Mouse (Mus musculus) olfactory bulb, adult 2 months (tissue): ENCODE results near the gene Pip5k1b. TPM values are rescaled to one million over a fixed set of nuclear protein-coding genes. Genes with fewer than 3 reads are reported as not detected.

ENCODE experiments used
- H3K27ac ChIP-seq: fragments of 200-500 bp; 2 replicates; pipeline ENCODE4 v1.5.1; 2012; ENCODE audit warnings: low read depth, low read length; ENCODE audit not compliant: insufficient read depth
- H3K4me1 ChIP-seq: fragments of 200-500 bp; 2 replicates; pipeline ENCODE4 v1.6.1; 2012; ENCODE audit warnings: low read length; ENCODE audit not compliant: control insufficient read depth, insufficient read depth
- H3K4me3 ChIP-seq: fragments of 200-500 bp; 2 replicates; pipeline ENCODE4 v1.5.1; 2012; ENCODE audit warnings: mild to moderate bottlenecking, low read depth, low read length, moderate library complexity; ENCODE audit not compliant: insufficient read depth
- CTCF ChIP-seq: fragments of 200-500 bp; IDR thresholded peaks from 2 replicates; pipeline ENCODE4 v1.5.1; 2012; ENCODE audit warnings: low read depth, mild to moderate bottlenecking, low read length, moderate library complexity; ENCODE audit not compliant: insufficient read depth
- POLR2A ChIP-seq: fragments of 200-500 bp; IDR thresholded peaks from 2 replicates; pipeline ENCODE4 v1.6.1; 2012; ENCODE audit warnings: mild to moderate bottlenecking, low read depth, low read length, moderate library complexity; ENCODE audit not compliant: insufficient read depth
- WGBS: fragments of 180-500 bp; shearing (Covaris S2); methylation state at CpG from one replicate; pipeline ENCODE4 v1.1.7; 2018; 5-methylcytosine and 5-hydroxymethylcytosine counted together
- polyA plus RNA-seq: library from polyadenylated mRNA; stranded (reverse); fragments of >200 nt; gene quantifications from 2 replicates; pipeline ENCODE4 v1.2.4, GENCODE M21; 2012; ENCODE audit warnings: low replicate concordance; ENCODE audit not compliant: missing spikeins, insufficient read depth, insufficient read length

The Pip5k1b gene
- polyA plus RNA-seq, 1 experiment, result not detected

DNA sequence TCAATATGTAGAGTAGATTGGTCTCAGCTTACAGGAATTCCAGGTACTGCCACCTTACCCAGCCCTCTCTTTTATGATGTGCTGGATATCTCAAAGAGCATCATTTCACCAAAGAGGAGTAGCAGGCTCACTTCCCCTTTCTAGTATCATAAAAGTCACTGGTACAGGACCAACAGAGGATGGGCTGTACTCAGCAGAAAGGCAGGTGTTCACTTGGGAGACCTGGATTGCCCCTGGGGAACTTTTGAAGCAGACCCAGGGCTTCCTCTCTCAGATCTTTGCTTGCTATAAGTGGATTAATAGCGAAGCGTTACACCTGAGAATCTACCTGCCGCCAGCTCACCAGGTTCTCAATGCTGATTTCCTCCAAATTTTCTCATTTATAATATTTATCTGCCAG, 127.7 kb downstream of the Pip5k1b start:
- H3K4me1 ChIP-seq, result no peaks in the 10 kb centered on the region
- no peak for TF ChIP-seq CTCF
- no peak for TF ChIP-seq POLR2A
- H3K4me3 ChIP-seq, result no peak overlapping the region
- WGBS, result 98% methylated on average over 3 of the region's 3 CpGs
- no peak overlapping the region for H3K27ac ChIP-seq

DNA sequence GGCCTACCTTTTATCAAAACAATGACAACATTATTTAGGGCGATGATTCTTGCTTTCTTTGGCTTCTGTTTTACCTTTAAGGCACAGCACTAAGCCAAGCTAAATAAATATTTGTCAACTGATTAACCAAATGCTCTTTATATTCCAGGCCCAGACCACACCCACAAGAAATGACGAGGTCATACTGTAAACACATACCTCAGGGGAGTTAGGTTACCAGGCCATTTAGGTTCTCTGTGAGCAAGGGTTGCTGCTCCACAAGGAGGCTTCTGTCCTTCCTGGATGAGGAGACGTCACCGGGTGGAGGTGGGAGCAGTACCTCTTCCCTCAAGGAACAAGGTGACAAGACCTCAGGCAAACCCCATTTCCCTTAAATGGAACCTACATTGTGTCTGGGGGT, 128.4 kb downstream of the Pip5k1b start:
- WGBS, result 83% methylated on average over 4 of the region's 4 CpGs
- no peak overlapping the region for H3K27ac ChIP-seq
- no peak overlapping the region for H3K4me3 ChIP-seq
- H3K4me1 ChIP-seq, result no peaks in the 10 kb centered on the region
- TF ChIP-seq POLR2A, result no peak
- TF ChIP-seq CTCF, result no peak

DNA sequence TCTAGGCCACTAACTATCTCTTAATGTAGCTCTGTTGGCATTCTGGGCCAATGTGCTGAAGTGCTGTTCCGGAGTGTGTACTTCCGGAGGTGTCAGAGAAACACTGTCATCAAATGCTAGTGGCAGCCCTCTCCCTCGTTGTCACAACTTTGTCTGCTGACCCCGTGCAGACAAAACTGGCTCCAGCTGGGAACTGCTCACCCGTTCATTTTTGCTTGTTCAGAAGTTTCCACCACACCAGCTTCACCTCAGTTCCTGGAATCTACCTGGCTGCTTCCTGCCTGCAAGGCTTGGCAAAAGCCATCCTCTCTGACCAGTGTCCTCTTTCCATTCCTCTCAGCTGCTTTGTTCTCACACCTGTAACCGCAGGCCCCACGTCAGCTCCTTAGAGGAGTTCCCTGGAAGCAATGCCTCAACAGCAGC, 128.9 kb downstream of the Pip5k1b start:
- no peak overlapping the region for H3K27ac ChIP-seq
- 88% methylated on average over 7 of the region's 7 CpGs for WGBS
- TF ChIP-seq POLR2A (no peak), CTCF (no peak)
- H3K4me3 ChIP-seq, result no peak overlapping the region
- no peaks in the 10 kb centered on the region for H3K4me1 ChIP-seq

DNA sequence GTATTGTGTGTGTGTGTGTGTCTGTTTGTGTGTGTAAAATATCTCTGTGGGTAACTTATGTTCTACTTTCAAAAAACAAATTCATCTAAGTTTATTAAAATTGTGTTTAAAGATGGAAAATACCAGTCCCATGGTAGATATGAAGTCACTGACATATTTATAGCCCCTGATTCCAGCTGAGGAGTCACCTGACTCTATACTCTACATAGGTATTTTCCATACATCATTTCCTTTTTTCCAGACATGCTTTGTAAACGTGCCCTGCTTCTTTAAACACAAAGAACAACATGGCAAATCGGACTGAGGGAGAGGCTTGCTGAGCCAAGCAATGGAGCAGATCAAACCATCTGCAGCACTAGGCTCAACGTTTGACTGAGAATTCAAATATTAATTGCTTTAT, 137.6 kb downstream of the Pip5k1b start:
- H3K27ac ChIP-seq, result no peak overlapping the region
- WGBS, result 71% methylated on average over 3 of the region's 3 CpGs

DNA sequence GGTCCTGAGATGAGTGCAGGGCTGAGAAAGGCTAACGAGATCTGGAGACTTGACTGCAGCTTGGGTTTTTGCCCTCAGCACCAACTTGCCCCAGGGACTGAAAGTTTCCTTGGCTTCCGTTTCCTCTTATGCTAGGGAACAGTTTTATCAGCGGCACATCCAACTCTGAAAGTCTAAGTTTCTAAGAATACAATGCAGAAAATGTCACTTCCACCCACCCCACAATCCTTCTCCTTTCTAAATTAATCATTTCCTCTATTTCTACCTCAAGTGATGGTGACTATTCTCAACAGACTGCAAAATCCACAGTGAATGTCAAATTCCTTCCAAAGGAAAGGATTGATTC, 138.0 kb downstream of the Pip5k1b start:
- TF ChIP-seq POLR2A (no peak), CTCF (no peak)
- Histone ChIP-seq H3K4me1 (peaks cover 3% of the 10 kb centered on the region; the same call in 1 of the 2 replicates), H3K27ac (no peak overlapping the region), H3K4me3 (no peak overlapping the region)
- 75% methylated on average over 3 of the region's 3 CpGs for WGBS

More for the DNA sequence above, 137.6 kb downstream of the Pip5k1b start:
- Histone ChIP-seq H3K4me3 (no peak overlapping the region), H3K4me1 (peaks cover 3% of the 10 kb centered on the region; the same call in 1 of the 2 replicates)
- TF ChIP-seq CTCF, result no peak
- no peak for TF ChIP-seq POLR2A

DNA sequence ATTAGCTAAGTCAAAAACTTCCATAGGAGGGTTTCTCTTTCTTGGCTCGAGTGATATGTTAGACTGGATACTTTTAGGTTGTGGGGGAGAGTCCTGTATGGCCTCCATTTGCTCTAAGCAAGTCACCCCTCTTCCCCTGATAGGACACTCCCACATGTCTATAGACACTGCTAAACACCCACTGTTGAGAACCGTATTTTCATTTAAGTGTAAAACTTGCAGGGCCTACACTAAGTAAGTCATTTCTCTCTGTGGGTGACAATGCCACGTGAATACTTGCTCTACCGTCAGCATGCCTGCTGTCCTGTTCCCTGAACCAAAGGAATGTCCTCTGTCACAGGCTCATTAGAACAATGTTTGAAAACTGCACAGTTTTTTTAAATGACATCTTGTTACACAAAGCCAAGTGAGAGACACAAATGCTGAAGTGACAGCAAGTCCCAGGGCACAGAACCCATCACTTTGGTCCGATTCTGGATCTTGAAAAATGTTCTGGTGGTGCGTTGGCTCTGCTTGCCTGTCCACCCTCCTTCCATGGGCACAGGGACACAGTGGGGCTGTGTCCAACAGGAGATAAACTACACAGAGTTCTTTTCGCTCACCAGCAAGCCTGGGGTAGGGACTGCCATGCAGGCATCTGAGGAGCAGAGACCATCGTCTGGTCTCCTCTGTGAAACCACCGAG, 138.6 kb downstream of the Pip5k1b start:
- Histone ChIP-seq H3K27ac (no peak overlapping the region), H3K4me3 (no peak overlapping the region), H3K4me1 (peaks cover 3% of the 10 kb centered on the region; the same call in 1 of the 2 replicates)
- 87% methylated on average over 9 of the region's 9 CpGs for WGBS
- no peak for TF ChIP-seq CTCF
- no peak for TF ChIP-seq POLR2A

DNA sequence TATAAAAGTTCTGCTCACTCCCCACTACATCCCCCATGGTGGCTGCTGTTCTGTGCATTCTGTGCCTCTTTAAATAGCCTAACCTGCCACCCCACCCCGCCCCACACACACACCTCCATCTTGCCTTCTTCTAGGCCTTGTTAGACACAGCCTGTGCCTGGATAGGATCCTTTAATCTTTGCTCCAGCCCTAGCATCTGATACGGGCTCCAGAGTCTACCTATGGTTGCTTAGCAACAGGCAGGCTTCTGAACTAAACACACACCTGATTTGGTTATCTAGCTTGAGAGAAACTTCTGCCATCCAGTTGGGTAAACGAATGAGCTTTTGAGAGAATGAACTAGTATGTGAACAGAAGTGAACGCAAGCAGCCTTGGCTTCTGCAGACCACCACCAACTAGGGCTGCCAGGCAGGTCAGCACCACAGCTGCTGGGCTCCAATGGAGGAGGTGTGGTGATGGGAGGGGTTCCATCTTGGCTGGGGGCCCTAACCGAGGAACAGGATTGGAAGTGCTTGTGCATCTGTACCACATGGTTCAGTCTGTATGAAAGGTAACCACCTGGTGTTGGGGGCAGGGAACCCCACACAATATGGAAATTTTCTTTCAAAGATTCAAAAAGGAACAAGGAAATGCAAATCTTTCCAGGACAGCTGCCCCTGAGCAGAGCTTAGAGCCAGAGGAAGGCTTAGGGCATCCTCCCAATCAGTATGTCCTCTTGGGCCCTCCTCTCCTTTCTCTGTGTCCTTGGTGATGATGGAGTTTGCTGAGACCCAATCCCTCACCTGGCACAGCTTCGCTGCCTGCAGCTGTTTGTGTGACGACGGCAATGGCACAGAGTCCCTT, 139.7 kb downstream of the Pip5k1b start:
- 74% methylated on average over 8 of the region's 8 CpGs for WGBS
- H3K4me3 ChIP-seq, result no peak overlapping the region
- no peak overlapping the region for H3K27ac ChIP-seq
- TF ChIP-seq CTCF (no peak), POLR2A (no peak)
- peaks cover 3% of the 10 kb centered on the region; the same call in 1 of the 2 replicates for H3K4me1 ChIP-seq

DNA sequence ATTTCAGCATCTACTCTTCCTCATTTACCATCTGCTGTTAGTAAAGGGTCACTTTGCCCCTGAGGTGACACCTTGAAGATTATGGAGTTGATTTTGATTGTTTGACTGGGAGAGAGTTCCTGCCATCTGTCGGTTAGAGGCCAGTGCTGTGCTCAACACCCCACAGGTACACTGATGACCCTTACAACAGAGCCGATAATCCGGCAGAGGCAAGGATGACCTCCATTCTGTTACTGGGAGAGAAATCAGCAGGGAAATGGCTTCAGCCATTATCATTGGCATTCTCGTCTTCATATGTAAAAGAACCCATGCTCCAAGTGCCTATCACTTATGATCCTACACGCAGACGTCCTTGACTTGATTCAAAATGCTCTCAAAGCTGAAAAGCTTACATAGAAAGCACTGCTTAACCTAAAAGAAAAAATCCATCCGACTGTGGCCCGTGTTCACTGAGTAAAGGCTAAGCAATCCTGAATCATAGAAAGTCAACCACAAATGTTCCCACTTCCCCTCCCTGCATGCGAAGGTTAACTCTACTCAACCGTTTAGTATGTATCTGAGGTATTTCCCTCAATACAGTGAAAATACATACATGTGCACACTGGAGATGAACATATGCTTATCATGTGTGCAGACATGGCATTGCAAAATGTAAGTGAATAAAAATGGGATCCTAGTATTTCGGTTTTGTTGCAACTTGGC, 146.7 kb downstream of the Pip5k1b start:
- no peak overlapping the region for H3K27ac ChIP-seq
- no peak overlapping the region for H3K4me3 ChIP-seq
- TF ChIP-seq CTCF (no peak), POLR2A (no peak)
- no peaks in the 10 kb centered on the region for H3K4me1 ChIP-seq
- WGBS, result 91% methylated on average over 11 of the region's 11 CpGs

DNA sequence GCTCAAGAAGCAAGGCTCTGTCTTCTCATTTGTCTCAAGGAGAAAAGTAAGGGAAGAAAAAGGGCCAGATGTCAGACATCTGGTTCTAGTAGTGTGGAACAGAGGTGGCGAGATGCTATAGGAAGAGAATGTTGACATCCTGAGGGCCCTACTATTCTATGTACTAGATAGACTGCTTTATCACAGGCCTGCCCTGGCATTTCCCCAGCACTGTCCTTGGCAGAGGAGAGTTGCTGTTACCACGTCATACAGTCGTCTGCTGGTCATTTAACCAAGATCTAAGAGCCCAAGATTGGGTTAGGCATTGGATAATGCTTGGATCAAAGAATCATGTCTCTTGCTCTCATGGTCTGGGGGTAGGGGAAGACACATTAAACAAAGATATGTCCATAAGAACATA, 151.0 kb downstream of the Pip5k1b start:
- WGBS, result 93% methylated on average over 3 of the region's 3 CpGs
- H3K27ac ChIP-seq, result no peak overlapping the region
- TF ChIP-seq CTCF (no peak), POLR2A (no peak)

DNA sequence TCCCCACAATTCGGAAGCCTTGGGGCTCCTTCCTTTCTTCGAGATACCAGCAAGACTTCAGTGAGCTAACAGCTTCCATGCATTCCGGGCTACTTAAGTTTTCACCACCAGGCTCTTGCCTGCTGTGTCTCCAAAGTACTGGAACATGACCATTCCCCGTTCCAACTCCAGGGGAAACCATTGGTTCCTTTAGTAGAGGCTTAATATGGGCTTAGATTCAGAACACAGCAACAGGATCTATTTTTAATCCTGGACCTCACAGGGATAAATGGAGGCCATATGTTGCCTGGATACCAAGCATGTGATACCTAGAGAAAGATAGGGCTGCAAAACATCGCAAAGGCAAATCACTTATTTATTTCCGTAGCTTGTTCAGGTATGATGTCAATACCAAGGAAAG, 152.4 kb downstream of the Pip5k1b start:
- WGBS, result 74% methylated on average over 6 of the region's 6 CpGs
- no peaks in the 10 kb centered on the region for H3K4me1 ChIP-seq
- H3K27ac ChIP-seq, result no peak overlapping the region
- no peak overlapping the region for H3K4me3 ChIP-seq
- no peak for TF ChIP-seq CTCF
- no peak for TF ChIP-seq POLR2A

More for the DNA sequence above, 151.0 kb downstream of the Pip5k1b start:
- H3K4me1 ChIP-seq, result no peaks in the 10 kb centered on the region
- H3K4me3 ChIP-seq, result no peak overlapping the region
